Mouse (Mus musculus): ENCODE measurements at regions not wholly inside any gene's neighbourhood (a gene's known extent, or its start where the extent isn't known, plus 50 kb on each side); places are given as distances from the start of the nearest gene placed in this dataset.

DNA sequence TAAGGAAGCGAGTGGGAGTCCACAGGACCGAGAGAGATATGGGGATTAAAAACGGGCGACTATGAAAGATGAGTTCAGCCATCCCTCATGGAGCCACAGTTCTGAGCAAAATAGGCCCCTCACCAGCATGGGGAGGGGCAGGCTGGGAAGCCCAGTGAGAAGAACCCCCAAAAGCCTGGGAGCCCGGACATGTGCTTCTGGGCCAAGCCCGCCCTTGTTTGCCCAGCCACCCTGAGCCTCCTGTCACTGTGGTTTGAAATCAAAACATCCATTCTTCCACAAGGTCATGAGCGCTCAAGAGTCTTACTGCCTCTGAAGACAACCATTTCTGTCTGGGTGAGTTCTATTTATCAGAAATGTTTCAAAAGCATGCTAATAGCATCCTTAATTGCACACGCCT lies 105.0 kb upstream of the Bcl6 start:
- no peak overlapping the region for H3K9ac ChIP-seq
- no peak overlapping the region for H3K27ac ChIP-seq (replicated peaks)
- H3K4me2 ChIP-seq, result no peak overlapping the region
- H3K4me3 ChIP-seq, result no peak overlapping the region
- ATAC-seq (ENCODE audit: low read depth), result no peak
- WGBS, result 90% methylated on average over 8 of the region's 8 CpGs
- H3K9me3 ChIP-seq, result no peaks in the 10 kb centered on the region
- no peaks in the 10 kb centered on the region for H3K27me3 ChIP-seq
- H3K36me3 ChIP-seq, result no peaks in the 10 kb centered on the region
- H3K4me1 ChIP-seq (replicated peaks), result no peaks in the 10 kb centered on the region

DNA sequence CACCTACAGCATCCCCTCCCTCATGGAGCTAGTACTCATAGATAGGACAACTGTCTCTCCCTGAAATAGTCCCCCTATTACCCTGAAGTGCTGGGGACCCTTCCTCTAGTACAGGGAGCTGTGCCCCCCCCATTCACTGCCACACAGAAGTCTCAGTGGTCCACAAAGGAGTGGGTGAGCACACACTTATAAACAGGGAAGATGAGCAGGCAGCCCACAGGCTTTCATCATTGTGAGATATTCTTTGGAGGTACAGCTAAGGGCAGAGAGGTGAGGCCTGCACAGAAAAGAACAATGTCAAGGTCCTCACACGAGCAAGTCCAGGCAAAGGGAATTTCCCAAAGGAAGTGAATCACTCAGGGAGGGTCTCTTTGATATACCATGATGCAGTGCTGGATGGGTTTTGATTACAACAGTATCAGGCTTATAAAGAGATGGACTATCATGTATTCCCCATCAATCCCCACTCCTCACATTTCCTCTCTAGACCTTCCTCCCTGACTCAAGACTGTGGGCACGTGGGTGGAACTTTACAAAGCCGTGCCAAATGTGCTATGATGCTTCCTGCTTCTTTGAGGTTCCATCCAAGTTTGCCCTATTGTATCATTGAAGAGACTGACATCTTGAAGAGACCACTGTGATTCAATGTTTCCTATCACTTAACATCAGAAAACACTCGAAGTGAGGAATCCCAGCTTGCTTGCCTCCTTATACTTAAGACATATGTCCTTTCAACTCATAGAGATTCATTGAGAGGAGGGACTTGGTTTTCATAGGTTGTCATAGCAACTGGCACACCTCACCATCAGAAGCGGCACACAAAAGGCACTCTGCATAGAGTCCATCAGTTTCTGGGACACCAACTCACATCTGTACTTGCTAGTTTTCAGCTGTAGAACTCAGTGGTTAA lies 104.2 kb upstream of the Bcl6 start:
- no peaks in the 10 kb centered on the region for H3K4me1 ChIP-seq (replicated peaks)
- H3K4me3 ChIP-seq, result no peak overlapping the region
- H3K9ac ChIP-seq, result no peak overlapping the region
- H3K4me2 ChIP-seq, result no peak overlapping the region
- H3K27ac ChIP-seq (replicated peaks), result no peak overlapping the region
- no peaks in the 10 kb centered on the region for H3K27me3 ChIP-seq
- H3K9me3 ChIP-seq, result no peaks in the 10 kb centered on the region
- no peak for ATAC-seq (ENCODE audit: low read depth)
- WGBS, result 85% methylated on average over 5 of the region's 5 CpGs
- H3K36me3 ChIP-seq, result no peaks in the 10 kb centered on the region

GRCm38 (mm10) chr16:24092136-24092535 lies 103.5 kb upstream of the Bcl6 start:
- no peak for ATAC-seq (ENCODE audit: low read depth)
- WGBS, result 84% methylated on average over 4 of the region's 4 CpGs

GRCm38 (mm10) chr16:24090981-24091380 lies 102.3 kb upstream of the Bcl6 start:
- no peak for ATAC-seq (ENCODE audit: low read depth)
- 93% methylated on average over 4 of the region's 4 CpGs for WGBS
- Histone ChIP-seq H3K9ac (no peak overlapping the region), H3K9me3 (no peaks in the 10 kb centered on the region), H3K4me2 (no peak overlapping the region), H3K27me3 (no peaks in the 10 kb centered on the region), H3K4me1 (replicated peaks) (no peaks in the 10 kb centered on the region), H3K27ac (replicated peaks) (no peak overlapping the region), H3K4me3 (no peak overlapping the region), H3K36me3 (no peaks in the 10 kb centered on the region)

More at GRCm38 (mm10) chr16:24092136-24092535, 103.5 kb upstream of the Bcl6 start:
- Histone ChIP-seq H3K27me3 (no peaks in the 10 kb centered on the region), H3K4me1 (replicated peaks) (no peaks in the 10 kb centered on the region), H3K9ac (no peak overlapping the region), H3K4me2 (no peak overlapping the region), H3K27ac (replicated peaks) (no peak overlapping the region), H3K36me3 (no peaks in the 10 kb centered on the region), H3K4me3 (no peak overlapping the region), H3K9me3 (no peaks in the 10 kb centered on the region)

DNA sequence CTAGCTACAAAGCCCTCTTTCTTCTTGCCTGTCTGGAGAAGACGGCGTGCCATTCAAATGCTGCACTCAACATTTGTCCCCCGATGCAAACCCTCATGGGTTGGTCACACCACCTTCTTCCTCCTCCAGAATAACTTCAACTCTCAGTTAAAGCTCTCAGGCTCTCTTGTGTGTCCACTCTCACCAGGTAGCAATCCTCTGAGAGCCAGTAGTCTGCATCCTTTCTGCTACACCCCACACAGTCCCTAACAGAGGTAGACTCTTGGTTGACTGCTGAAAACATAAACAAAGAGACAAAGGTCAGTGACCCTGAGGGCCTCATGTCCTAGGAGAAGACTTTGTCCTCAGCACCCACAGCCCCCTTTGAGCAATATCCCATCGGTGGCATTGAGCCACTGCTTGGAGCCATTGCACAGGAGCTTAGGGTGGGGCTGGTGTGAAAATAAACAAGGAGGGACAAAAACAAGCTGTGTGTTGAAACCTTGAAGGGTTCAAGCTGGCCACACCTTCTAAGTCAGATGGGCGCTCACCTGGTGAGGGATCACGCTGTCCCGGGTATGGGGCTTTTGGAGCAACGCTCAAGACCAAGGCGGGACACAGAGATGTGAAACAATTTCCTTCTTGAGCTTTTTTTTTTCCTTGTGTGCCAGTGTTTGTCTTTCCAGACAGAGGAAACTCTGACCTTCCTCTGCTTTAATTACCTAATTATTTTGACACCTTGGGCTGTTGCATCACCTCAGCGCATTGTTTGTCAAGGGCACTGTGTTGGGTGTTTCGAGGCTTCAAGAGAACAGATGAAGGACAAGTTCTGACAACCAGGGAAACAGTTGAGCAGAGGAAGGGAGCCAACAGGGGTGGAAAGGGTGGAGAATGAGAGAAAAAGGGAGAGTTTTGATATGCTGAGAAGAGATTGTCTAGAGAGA lies 101.4 kb upstream of the Bcl6 start:
- H3K36me3 ChIP-seq, result no peaks in the 10 kb centered on the region
- no peak overlapping the region for H3K4me3 ChIP-seq
- no peak for ATAC-seq (ENCODE audit: low read depth)
- 88% methylated on average over 11 of the region's 11 CpGs for WGBS
- no peak overlapping the region for H3K9ac ChIP-seq
- no peak overlapping the region for H3K4me2 ChIP-seq
- H3K9me3 ChIP-seq, result no peaks in the 10 kb centered on the region
- no peaks in the 10 kb centered on the region for H3K27me3 ChIP-seq
- H3K27ac ChIP-seq (replicated peaks), result no peak overlapping the region
- H3K4me1 ChIP-seq (replicated peaks), result no peaks in the 10 kb centered on the region

GRCm38 (mm10) chr16:24083966-24084365 lies 95.3 kb upstream of the Bcl6 start:
- Histone ChIP-seq H3K9ac (no peak overlapping the region), H3K27ac (replicated peaks) (no peak overlapping the region), H3K4me1 (replicated peaks) (no peaks in the 10 kb centered on the region), H3K4me2 (no peak overlapping the region), H3K36me3 (no peaks in the 10 kb centered on the region), H3K9me3 (no peaks in the 10 kb centered on the region), H3K4me3 (no peak overlapping the region), H3K27me3 (no peaks in the 10 kb centered on the region)
- 88% methylated on average over 8 of the region's 8 CpGs for WGBS
- ATAC-seq (ENCODE audit: low read depth), result no peak

DNA sequence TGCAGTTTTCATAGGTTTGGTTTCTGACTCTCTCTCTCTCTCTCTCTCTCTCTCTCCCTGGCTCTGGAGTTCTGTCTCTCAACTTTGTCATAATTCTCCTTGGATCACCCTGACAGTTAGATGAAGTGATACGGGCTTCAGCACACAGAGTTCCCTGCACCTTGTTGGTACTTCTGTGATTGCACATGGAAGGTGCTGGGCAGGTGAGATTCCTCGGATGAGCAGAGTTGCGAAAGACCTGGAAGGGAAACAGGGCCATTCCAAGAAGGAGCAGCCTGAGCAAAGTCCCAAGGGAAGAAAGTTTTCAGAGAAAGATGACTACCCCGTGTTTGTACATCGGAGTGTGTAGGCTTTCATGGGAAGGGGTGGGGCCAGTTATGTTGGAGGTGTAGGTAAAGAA lies 91.8 kb upstream of the Bcl6 start:
- no peak for ATAC-seq (ENCODE audit: low read depth)
- Histone ChIP-seq H3K27ac (replicated peaks) (no peak overlapping the region), H3K4me3 (no peak overlapping the region), H3K4me1 (replicated peaks) (no peaks in the 10 kb centered on the region), H3K9ac (no peak overlapping the region), H3K27me3 (no peaks in the 10 kb centered on the region), H3K36me3 (no peaks in the 10 kb centered on the region), H3K4me2 (no peak overlapping the region), H3K9me3 (no peaks in the 10 kb centered on the region)
- 93% methylated on average over 5 of the region's 5 CpGs for WGBS

DNA sequence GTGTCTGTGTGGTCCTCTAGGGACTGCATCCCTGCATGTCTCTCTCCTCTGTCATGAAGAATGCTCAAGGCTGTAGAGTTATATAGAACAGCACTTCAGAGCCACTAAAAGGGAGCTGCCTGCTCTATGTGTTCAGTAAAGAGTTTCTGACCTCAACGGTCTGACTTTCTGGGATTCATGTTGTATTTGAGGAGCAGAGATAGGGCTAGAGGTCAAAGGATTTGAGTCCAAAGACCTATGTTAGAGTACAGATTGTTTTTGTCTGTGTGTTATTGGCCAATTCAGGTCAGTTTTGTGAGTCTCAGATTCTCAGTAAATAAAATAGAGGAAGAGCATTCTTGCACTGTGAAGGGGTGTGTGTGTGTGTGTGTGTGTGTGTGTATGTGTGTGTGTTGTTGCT lies 90.0 kb upstream of the Bcl6 start:
- WGBS, result 95% methylated on average over 1 of the region's 1 CpGs
- ATAC-seq (ENCODE audit: low read depth), result no peak

DNA sequence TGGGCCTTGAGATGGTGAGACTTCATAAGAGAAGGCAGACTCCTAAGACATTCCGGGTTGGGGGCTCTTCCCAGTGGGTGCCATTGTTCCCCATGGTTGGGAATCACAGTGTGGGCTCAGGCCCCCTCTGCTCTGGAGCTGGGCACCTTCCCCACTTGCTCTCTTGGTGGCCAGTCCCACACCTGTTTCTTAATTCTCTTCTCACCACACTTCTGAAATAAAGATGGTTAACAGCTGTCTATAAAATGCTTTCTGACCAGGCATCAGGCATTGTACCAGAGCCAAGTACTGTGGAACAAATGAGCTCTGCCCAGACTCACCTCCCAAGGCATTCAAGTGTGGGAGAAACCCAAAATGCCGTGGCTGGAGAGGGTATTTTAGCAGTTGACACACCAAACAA lies 88.8 kb upstream of the Bcl6 start:
- Histone ChIP-seq H3K27me3 (no peaks in the 10 kb centered on the region), H3K4me3 (no peak overlapping the region), H3K27ac (replicated peaks) (no peak overlapping the region), H3K9ac (no peak overlapping the region), H3K36me3 (no peaks in the 10 kb centered on the region), H3K4me1 (replicated peaks) (no peaks in the 10 kb centered on the region), H3K4me2 (no peak overlapping the region), H3K9me3 (no peaks in the 10 kb centered on the region)
- 72% methylated on average over 2 of the region's 2 CpGs for WGBS
- ATAC-seq (ENCODE audit: low read depth), result no peak

More for the DNA sequence above, 90.0 kb upstream of the Bcl6 start:
- H3K4me1 ChIP-seq (replicated peaks), result no peaks in the 10 kb centered on the region
- H3K9me3 ChIP-seq, result no peaks in the 10 kb centered on the region
- H3K9ac ChIP-seq, result no peak overlapping the region
- H3K27me3 ChIP-seq, result no peaks in the 10 kb centered on the region
- no peak overlapping the region for H3K4me2 ChIP-seq
- H3K4me3 ChIP-seq, result no peak overlapping the region
- H3K27ac ChIP-seq (replicated peaks), result no peak overlapping the region
- H3K36me3 ChIP-seq, result no peaks in the 10 kb centered on the region

DNA sequence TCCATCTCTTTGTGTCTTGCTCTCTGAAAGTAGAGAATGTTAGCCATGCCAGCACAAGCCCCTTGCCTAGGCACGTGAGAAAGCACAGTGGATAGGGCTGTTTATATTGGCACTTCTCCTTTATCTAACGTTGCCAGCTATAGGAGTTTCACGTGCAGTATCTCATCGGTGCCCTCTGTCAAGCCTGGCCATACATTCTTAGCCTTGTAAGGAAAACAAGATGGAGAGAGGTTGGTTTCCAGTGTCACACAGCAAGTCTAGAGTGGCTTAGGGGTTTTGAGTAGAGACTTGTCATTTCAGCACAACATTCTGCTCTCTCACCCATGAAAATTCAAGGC lies 88.1 kb upstream of the Bcl6 start:
- no peak overlapping the region for H3K27ac ChIP-seq (replicated peaks)
- 92% methylated on average over 4 of the region's 4 CpGs for WGBS
- no peaks in the 10 kb centered on the region for H3K4me1 ChIP-seq (replicated peaks)
- no peaks in the 10 kb centered on the region for H3K27me3 ChIP-seq
- no peak for ATAC-seq (ENCODE audit: low read depth)
- no peak overlapping the region for H3K4me3 ChIP-seq
- no peak overlapping the region for H3K9ac ChIP-seq
- H3K9me3 ChIP-seq, result no peaks in the 10 kb centered on the region
- no peak overlapping the region for H3K4me2 ChIP-seq
- H3K36me3 ChIP-seq, result no peaks in the 10 kb centered on the region

DNA sequence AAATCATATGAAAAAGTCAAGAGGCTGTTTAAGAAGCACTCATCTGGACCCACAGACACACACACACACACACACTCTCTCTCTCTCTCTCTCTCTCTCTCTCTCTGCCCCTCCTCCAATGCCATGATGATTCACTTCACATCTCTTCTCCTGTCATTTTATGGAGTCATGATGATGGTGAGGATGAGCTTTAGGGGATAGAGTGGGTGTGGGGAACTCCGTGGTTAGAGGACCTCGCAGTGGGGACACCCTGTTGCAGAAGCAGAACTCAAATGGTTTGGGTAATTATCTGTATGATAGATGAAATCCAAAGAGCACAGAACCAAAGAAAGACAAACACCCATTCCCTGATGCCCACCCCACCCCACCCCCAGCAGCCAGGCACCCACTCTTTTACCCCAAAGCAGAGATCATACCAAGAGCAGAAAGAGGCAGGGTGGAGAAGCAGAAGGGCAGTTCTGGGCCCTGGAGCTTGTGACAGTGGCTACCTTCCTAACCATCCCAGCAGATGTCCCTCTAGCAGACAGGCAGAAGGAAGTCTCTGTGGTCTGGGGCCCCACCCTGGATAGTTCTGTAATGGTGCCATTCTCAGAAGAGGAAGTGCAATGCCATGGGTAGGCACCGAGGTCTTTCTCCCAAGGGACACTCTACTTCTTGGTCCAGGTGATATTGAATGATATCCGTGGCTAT lies 87.6 kb upstream of the Bcl6 start:
- Histone ChIP-seq H3K27ac (replicated peaks) (no peak overlapping the region), H3K27me3 (no peaks in the 10 kb centered on the region), H3K4me1 (replicated peaks) (no peaks in the 10 kb centered on the region), H3K36me3 (no peaks in the 10 kb centered on the region), H3K9me3 (no peaks in the 10 kb centered on the region), H3K9ac (no peak overlapping the region), H3K4me2 (no peak overlapping the region), H3K4me3 (no peak overlapping the region)
- 89% methylated on average over 4 of the region's 4 CpGs for WGBS
- ATAC-seq (ENCODE audit: low read depth), result no peak

DNA sequence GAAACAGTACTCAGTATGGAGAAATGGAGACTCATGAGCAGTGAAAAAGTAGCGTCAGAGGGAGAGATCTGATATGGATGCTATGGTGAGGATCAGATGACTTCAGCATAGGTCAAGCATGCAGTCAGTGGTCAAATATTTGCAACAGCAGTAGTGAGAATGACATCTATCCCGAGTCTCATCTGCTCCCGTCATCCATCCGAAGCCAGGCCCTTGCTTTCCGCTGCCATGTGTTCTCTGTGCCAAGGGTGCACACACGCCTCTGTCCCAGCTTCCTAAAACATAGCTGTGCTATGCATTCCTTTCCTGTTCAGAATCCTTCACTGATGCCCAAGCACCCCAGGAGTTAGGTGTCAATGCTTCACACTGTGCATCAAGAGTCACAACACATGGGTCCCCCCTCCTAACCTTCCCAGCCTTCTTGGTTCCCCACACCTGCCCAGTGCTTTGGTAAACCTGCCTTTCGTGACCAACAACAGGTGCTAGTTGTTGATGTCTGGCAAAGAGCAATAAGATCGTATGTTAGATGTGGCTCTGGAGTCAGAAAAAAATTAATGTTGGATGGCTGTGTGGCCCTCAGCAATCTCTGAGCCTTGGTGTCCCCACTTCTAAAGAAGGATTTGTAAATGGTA lies 85.1 kb upstream of the Bcl6 start:
- Histone ChIP-seq H3K9ac (no peak overlapping the region), H3K27ac (replicated peaks) (no peak overlapping the region), H3K9me3 (no peaks in the 10 kb centered on the region), H3K4me2 (no peak overlapping the region), H3K4me3 (no peak overlapping the region), H3K36me3 (no peaks in the 10 kb centered on the region), H3K27me3 (no peaks in the 10 kb centered on the region), H3K4me1 (replicated peaks) (no peaks in the 10 kb centered on the region)
- ATAC-seq (ENCODE audit: low read depth), result no peak
- 91% methylated on average over 8 of the region's 8 CpGs for WGBS
